Mouse (Mus musculus) intestine, embryonic 14.5 days (tissue): Measurements from ENCODE around the gene Cmtm8. TPM values are rescaled to one million over a fixed set of nuclear protein-coding genes. Genes with fewer than 3 reads are reported as not detected.
A peak's percentile ranks its signal among the peaks of the same experiment; 100 is the strongest.

Experiments used
- ATAC-seq: fragments of 200-750 bp; cut with Nextera tagmentation; replicated peaks from 2 replicates; pipeline ENCODE4 v1.8.0; 2017; ENCODE audit warnings: low read depth, moderate number of reproducible peaks, moderate TSS enrichment, moderate library complexity; ENCODE audit not compliant: low FRiP score, low TSS enrichment
- DNase-seq: peaks from one replicate; pipeline ENCODE4 v3.0.0-alpha.2; 2018; ENCODE audit warnings: low spot score
- H3K27ac ChIP-seq: fragments of 300-500 bp; sonication (generic); 2 replicates; pipeline ENCODE4 v1.5.1; 2014; ENCODE audit warnings: low read depth, mild to moderate bottlenecking, control low read depth
- H3K27me3 ChIP-seq: fragments of 300-500 bp; sonication (generic); replicated peaks from 2 replicates; pipeline ENCODE4 v1.6.1; 2014; ENCODE audit warnings: low read length, control low read depth; ENCODE audit not compliant: control insufficient read depth, insufficient read depth
- H3K36me3 ChIP-seq: fragments of 300-500 bp; sonication (generic); 2 replicates; pipeline ENCODE4 v1.6.1; 2014; ENCODE audit warnings: low read length, control low read depth; ENCODE audit not compliant: control insufficient read depth, insufficient read depth
- H3K4me1 ChIP-seq: fragments of 300-500 bp; sonication (generic); replicated peaks from 2 replicates; pipeline ENCODE4 v1.6.1; 2014; ENCODE audit warnings: low read length, control low read depth, mixed read lengths; ENCODE audit not compliant: control insufficient read depth, insufficient read depth
- H3K4me2 ChIP-seq: fragments of 300-500 bp; sonication (generic); 2 replicates; pipeline ENCODE4 v1.6.1; 2014; ENCODE audit warnings: low read length
- H3K4me3 ChIP-seq: fragments of 300-500 bp; sonication (generic); 2 replicates; pipeline ENCODE4 v1.5.1; 2014; ENCODE audit warnings: low read depth, low read length, control low read depth, mixed read lengths
- H3K9ac ChIP-seq: fragments of 300-500 bp; sonication (generic); 2 replicates; pipeline ENCODE4 v1.6.1; 2014; ENCODE audit warnings: mild to moderate bottlenecking, low read length
- H3K9me3 ChIP-seq: fragments of 300-500 bp; sonication (generic); 2 replicates; pipeline ENCODE4 v1.6.1; 2016; ENCODE audit warnings: low read length, control low read depth; ENCODE audit not compliant: control insufficient read depth
- WGBS: fragments of 180-500 bp; shearing (Covaris S2); extraction: QIAGEN DNeasy Blood & Tissue Kit; methylation state at CpG from one replicate; pipeline ENCODE4 v1.1.7; 2014; 5-methylcytosine and 5-hydroxymethylcytosine counted together
- polyA plus RNA-seq: library from polyadenylated mRNA; unstranded; fragments of >200 nt; fragmentation: Nextera tagmentation; extraction: Ambion mirVana; gene quantifications from 2 replicates; pipeline ENCODE4 v1.2.1, GENCODE M21; 2014

The Cmtm8 gene
- polyA plus RNA-seq, 1 experiment from 2014 or later, result 42.4 TPM

DNA sequence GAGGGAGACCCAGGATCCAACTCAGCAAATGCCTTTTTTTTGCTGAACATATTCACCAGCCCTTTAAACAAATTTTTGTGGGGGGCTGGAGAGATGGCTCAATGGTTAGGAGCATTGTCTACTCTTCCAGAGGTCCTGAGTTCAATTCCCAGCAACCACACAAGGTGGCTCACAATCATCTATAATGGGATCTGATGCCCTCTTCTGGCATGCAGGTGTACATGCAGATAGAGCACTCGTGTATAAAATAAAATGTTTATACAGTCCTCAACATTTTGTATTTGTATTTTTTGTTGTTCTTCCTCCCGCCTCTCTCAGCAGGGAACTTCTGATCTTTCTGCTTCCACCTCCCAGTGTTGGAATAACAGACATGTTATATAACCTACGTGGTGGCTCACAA lies 92.4 kb downstream of the Cmtm8 start:
- DNase-seq (no peak), ATAC-seq (no peak)
- no peaks in the 10 kb centered on the region for H3K9me3 ChIP-seq
- no peaks in the 10 kb centered on the region for H3K27me3 ChIP-seq
- H3K36me3 ChIP-seq, result peaks cover 38% of the 10 kb centered on the region
- H3K27ac ChIP-seq, result no peak overlapping the region
- no peak overlapping the region for H3K9ac ChIP-seq
- no peak overlapping the region for H3K4me2 ChIP-seq
- WGBS, result 84% methylated on average over 3 of the region's 3 CpGs
- H3K4me1 ChIP-seq, result no peaks in the 10 kb centered on the region
- H3K4me3 ChIP-seq, result no peak overlapping the region

DNA sequence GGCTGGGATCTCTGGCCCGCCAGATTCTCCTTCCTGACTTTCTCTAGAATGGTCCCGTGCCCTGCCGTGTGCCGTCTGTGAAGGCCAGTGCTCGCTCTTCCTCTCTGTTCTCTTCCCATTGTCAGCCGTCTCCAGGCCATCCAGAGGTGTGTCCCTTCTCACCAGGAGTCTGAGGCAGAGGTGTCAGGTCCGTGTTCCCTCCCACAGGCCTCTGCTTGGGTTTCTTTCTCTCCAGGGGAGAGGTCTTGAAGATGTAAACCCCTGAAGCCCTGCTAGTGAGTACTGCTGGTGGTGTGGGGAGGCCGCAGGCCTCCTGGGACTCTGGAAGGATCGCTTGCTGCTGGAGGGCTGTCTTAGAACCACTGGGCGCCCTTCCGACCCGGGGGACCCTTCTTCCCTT lies 96.5 kb downstream of the Cmtm8 start:
- DNase-seq (no peak), ATAC-seq (no peak)
- H3K27me3 ChIP-seq, result no peaks in the 10 kb centered on the region
- H3K9ac ChIP-seq, result no peak overlapping the region
- H3K36me3 ChIP-seq, result peaks cover 42% of the 10 kb centered on the region
- 79% methylated on average over 12 of the region's 12 CpGs for WGBS
- H3K4me1 ChIP-seq, result no peaks in the 10 kb centered on the region
- no peaks in the 10 kb centered on the region for H3K9me3 ChIP-seq
- no peak overlapping the region for H3K4me2 ChIP-seq
- no peak overlapping the region for H3K27ac ChIP-seq
- H3K4me3 ChIP-seq, result no peak overlapping the region

DNA sequence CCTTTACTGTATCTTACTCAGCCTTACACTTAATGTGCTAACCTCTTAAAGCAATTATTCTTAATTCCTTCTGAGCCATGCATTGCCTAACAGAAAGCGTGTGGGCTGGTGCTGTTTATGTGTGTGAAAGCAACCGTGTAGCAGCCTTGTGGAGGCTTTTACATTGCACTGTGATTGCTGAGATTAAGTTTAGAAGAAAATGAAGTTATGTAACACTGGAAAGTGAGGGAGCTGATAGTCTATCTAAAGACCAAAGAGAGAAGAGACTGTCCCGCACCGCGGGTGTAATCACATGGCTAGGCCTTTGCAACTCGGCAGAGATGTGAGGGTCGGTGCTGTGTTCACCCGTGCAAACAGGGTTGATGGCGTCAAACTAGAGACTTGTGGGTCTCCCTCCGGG lies 96.9 kb downstream of the Cmtm8 start:
- no peak overlapping the region for H3K27ac ChIP-seq
- WGBS, result 79% methylated on average over 10 of the region's 10 CpGs

DNA sequence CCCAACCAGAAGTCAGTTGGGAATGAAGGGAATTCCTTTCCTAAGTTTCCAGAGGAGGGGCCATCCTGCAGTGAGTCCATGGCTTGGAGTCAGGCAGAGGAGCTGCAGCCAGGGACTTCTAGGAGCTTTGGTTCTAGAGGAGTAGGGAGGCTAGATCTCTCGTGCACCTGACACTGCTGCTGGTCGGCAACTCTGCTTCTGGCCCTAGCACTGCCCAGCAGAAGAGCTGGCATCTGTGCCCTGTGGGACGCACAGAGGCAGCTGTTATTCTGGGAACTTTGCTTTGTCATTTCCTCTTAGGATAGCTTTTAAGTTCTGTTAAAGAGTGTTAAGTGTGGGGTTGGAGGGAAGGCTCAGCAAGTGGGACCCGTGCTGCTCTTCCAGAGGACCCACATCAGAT lies 98.3 kb downstream of the Cmtm8 start:
- Histone ChIP-seq H3K27ac (no peak overlapping the region), H3K4me2 (no peak overlapping the region)
- 72% methylated on average over 4 of the region's 4 CpGs for WGBS

More for the DNA sequence above, 96.9 kb downstream of the Cmtm8 start:
- Histone ChIP-seq H3K4me2 (no peak overlapping the region), H3K4me1 (no peaks in the 10 kb centered on the region), H3K9me3 (no peaks in the 10 kb centered on the region), H3K4me3 (no peak overlapping the region), H3K27me3 (no peaks in the 10 kb centered on the region), H3K36me3 (peaks cover 42% of the 10 kb centered on the region), H3K9ac (no peak overlapping the region)
- ATAC-seq, result no peak
- DNase-seq, result no peak

DNA sequence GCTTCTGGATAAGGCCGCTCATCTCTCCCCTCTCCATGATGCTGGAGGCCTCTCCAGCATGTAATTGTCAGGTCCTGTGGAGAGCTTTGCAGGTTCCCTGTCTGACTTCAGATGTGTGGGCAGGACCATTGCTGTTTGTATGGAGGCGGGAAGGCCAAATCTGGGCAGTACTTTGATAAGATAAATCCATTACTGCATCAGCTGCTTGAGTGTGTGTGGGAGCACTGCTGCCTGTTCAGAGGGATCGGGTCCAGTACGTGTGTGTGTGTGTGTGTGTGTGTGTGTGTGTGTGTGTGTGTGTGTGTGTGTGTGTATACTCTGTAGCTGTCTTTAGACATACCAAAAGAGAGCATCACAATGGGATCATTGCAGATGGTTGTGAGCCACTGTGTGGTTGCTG lies 98.8 kb downstream of the Cmtm8 start:
- H3K9ac ChIP-seq, result no peak overlapping the region
- no peak overlapping the region for H3K4me2 ChIP-seq
- no peak overlapping the region for H3K27ac ChIP-seq
- DNase-seq (no peak), ATAC-seq (no peak)
- peaks cover 42% of the 10 kb centered on the region for H3K36me3 ChIP-seq
- H3K27me3 ChIP-seq, result no peaks in the 10 kb centered on the region
- no peaks in the 10 kb centered on the region for H3K9me3 ChIP-seq
- H3K4me3 ChIP-seq, result no peak overlapping the region
- no peaks in the 10 kb centered on the region for H3K4me1 ChIP-seq
- WGBS, result 65% methylated on average over 4 of the region's 4 CpGs

More for the DNA sequence above, 98.3 kb downstream of the Cmtm8 start:
- H3K27me3 ChIP-seq, result no peaks in the 10 kb centered on the region
- no peak for ATAC-seq
- H3K36me3 ChIP-seq, result peaks cover 46% of the 10 kb centered on the region
- DNase-seq, result no peak
- no peak overlapping the region for H3K4me3 ChIP-seq
- H3K4me1 ChIP-seq, result no peaks in the 10 kb centered on the region
- no peak overlapping the region for H3K9ac ChIP-seq
- no peaks in the 10 kb centered on the region for H3K9me3 ChIP-seq

DNA sequence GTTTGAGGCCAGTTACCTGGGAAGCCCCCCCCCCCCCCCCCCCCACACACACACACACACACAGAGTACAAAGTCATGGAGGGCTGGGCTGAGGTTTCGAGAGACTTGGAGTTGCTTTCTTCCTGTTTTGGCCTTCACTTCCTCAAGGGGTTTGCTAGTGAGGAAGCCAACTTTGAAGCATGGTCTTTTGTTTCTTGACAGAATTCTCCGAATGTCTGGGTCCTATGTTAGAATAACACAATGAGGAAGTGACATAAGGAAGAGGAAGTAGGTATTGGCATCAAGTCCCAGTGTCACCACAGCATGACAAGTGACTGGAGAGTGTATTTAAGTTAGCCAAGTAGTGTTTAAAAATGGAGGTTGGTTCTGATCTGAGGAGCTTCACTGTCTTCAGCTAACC lies 101.2 kb downstream of the Cmtm8 start:
- Histone ChIP-seq H3K4me3 (no peak overlapping the region), H3K27me3 (no peaks in the 10 kb centered on the region), H3K4me1 (no peaks in the 10 kb centered on the region), H3K36me3 (peaks cover 25% of the 10 kb centered on the region), H3K9me3 (no peaks in the 10 kb centered on the region), H3K4me2 (no peak overlapping the region), H3K9ac (no peak overlapping the region), H3K27ac (no peak overlapping the region)
- DNase-seq (no peak), ATAC-seq (0 out of 2 replicates have a peak, but pooled peaks have one; percentile 22)
- WGBS, result 78% methylated on average over 2 of the region's 2 CpGs

DNA sequence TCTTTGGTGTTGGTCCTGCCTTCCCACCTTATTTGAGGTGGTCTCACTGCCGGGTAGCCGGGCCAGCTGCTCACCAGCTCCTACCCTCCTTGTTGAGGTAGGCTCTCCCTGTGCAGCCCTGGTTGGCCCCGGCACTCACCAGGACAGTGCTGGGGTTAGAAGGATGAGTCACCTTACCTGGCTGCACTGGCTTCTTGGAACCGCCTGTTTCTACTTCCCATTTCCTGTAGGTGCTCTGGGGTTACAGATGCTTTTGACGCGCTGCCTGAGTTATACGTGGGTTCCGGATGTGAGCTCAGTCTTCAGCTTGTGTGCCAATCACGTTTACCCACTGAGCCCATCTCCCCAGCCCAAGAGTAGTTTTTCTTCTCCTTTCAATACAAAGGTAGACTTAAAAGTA lies 103.6 kb downstream of the Cmtm8 start:
- Histone ChIP-seq H3K4me1 (peaks cover 9% of the 10 kb centered on the region; the same call in 1 of the 2 replicates), H3K4me3 (no peak overlapping the region), H3K9me3 (no peaks in the 10 kb centered on the region), H3K27ac (no peak overlapping the region), H3K27me3 (no peaks in the 10 kb centered on the region), H3K4me2 (no peak overlapping the region), H3K36me3 (0 out of 2 replicates have a peak, but pooled peaks cover 10% of the 10 kb centered on the region), H3K9ac (no peak overlapping the region)
- WGBS, result 75% methylated on average over 9 of the region's 9 CpGs
- DNase-seq, result no peak
- no peak for ATAC-seq

Other genes with a start within 250 kb of the Cmtm8 start
- 65.8 and 67.6 TPM in 2 replicates for gene Cnot10, start 204.0 kb downstream of the Cmtm8 start, polyA plus RNA-seq
- 41.5 and 55.5 TPM in 2 replicates for gene Dync1li1, start 155.4 kb downstream of the Cmtm8 start, polyA plus RNA-seq
- gene Cmtm6, start 113.0 kb downstream of the Cmtm8 start, polyA plus RNA-seq, result 61.4 and 61.5 TPM in 2 replicates
- gene Cmtm7, start 62.3 kb downstream of the Cmtm8 start, polyA plus RNA-seq, result 96.5 and 101 TPM in 2 replicates
- 13.0 and 13.5 TPM in 2 replicates for gene Gpd1l, start 89.8 kb upstream of the Cmtm8 start, polyA plus RNA-seq
- gene Osbpl10, start 134.4 kb upstream of the Cmtm8 start, polyA plus RNA-seq, result 1.6 and 2.2 TPM in 2 replicates
- 552 and 593 TPM in 2 replicates for gene Rps27rt, start 138.6 kb upstream of the Cmtm8 start, polyA plus RNA-seq